Mouse (Mus musculus) intestine, postnatal 0 days (tissue): Measurements from ENCODE around the gene Mb. TPM values are rescaled to one million over a fixed set of nuclear protein-coding genes. Genes with fewer than 3 reads are reported as not detected.

Experiments used
- ATAC-seq: fragments of 200-750 bp; cut with Nextera tagmentation; 2 replicates; pipeline ENCODE4 v1.8.0; 2017; ENCODE audit warnings: mild to moderate bottlenecking, moderate TSS enrichment, moderate library complexity
- H3K27ac ChIP-seq: fragments of 300-500 bp; sonication (generic); 2 replicates; pipeline ENCODE4 v1.5.1; 2014; ENCODE audit warnings: mild to moderate bottlenecking, low read depth, low read length, moderate library complexity
- H3K27me3 ChIP-seq: fragments of 300-500 bp; sonication (generic); replicated peaks from 2 replicates; pipeline ENCODE4 v1.6.1; 2014; ENCODE audit warnings: low read length, mixed read lengths; ENCODE audit not compliant: control insufficient read depth, insufficient read depth
- H3K36me3 ChIP-seq: fragments of 300-500 bp; sonication (generic); 2 replicates; pipeline ENCODE4 v1.6.1; 2014; ENCODE audit warnings: mild to moderate bottlenecking, moderate library complexity; ENCODE audit not compliant: control insufficient read depth, insufficient read depth
- H3K4me1 ChIP-seq: fragments of 300-500 bp; sonication (generic); replicated peaks from 2 replicates; pipeline ENCODE4 v1.6.1; 2014; ENCODE audit warnings: antibody characterized with exemption, low read length, mixed read lengths; ENCODE audit not compliant: control insufficient read depth, insufficient read depth
- H3K4me2 ChIP-seq: fragments of 300-500 bp; sonication (generic); replicated peaks from 2 replicates; pipeline ENCODE4 v1.6.1; 2014; ENCODE audit warnings: low read depth, mild to moderate bottlenecking, moderate library complexity
- H3K4me3 ChIP-seq: fragments of 300-500 bp; sonication (generic); 2 replicates; pipeline ENCODE4 v1.5.1; 2014; ENCODE audit warnings: low read depth, low read length
- H3K9ac ChIP-seq: fragments of 300-500 bp; sonication (generic); 2 replicates; pipeline ENCODE4 v1.6.1; 2014; ENCODE audit warnings: mild to moderate bottlenecking, low read depth, low read length
- H3K9me3 ChIP-seq: fragments of 300-500 bp; sonication (generic); 2 replicates; pipeline ENCODE4 v1.6.1; 2016; ENCODE audit warnings: mixed run types; ENCODE audit not compliant: control insufficient read depth
- CTCF ChIP-seq: sonication (generic); IDR thresholded peaks from 2 replicates; pipeline ENCODE4 v1.5.1; 2016; ENCODE audit warnings: low read depth, mild to moderate bottlenecking, control low read depth, antibody characterized with exemption, moderate library complexity
- WGBS: fragments of 180-500 bp; shearing (Covaris S2); extraction: QIAGEN DNeasy Blood & Tissue Kit; methylation state at CpG from one replicate; pipeline ENCODE4 v1.1.7; 2014; 5-methylcytosine and 5-hydroxymethylcytosine counted together
- polyA plus RNA-seq: library from polyadenylated mRNA; unstranded; fragments of >200 nt; fragmentation: Nextera tagmentation; extraction: Ambion mirVana; gene quantifications from 2 replicates; pipeline ENCODE4 v1.2.1, GENCODE M21; 2015

Gene Mb
- polyA plus RNA-seq, 1 experiment from 2014 or later, result 0.16 TPM

GRCm38 (mm10) chr15:76973855-76974651 lies 76.4 kb downstream of the Mb start:
- peak overlapping the region; percentile 63 for H3K9ac ChIP-seq
- 0 out of 2 replicates have a peak, but pooled peaks cover 3% of the 10 kb centered on the region for H3K4me1 ChIP-seq
- TF ChIP-seq CTCF, result peak; percentile 75
- H3K27me3 ChIP-seq, result no peaks in the 10 kb centered on the region
- no peaks in the 10 kb centered on the region for H3K9me3 ChIP-seq
- peak overlapping the region; percentile 46 for H3K27ac ChIP-seq
- ATAC-seq, result peak; percentile 69
- H3K36me3 ChIP-seq, result no peaks in the 10 kb centered on the region
- H3K4me2 ChIP-seq, result peak overlapping the region; percentile 90
- 4% methylated on average over 30 of the region's 31 CpGs for WGBS
- peak overlapping the region; percentile 48 for H3K4me3 ChIP-seq

- no peaks in the 10 kb centered on the region for H3K27me3 ChIP-seq
- no peaks in the 10 kb centered on the region for H3K36me3 ChIP-seq
- peak overlapping the region; percentile 90 for H3K4me2 ChIP-seq
- peak overlapping the region; percentile 48 for H3K4me3 ChIP-seq
- H3K4me1 ChIP-seq, result 0 out of 2 replicates have a peak, but pooled peaks cover 3% of the 10 kb centered on the region
- no peak overlapping the region for H3K27ac ChIP-seq
- H3K9ac ChIP-seq, result no peak overlapping the region
- 0 out of 2 replicates have a peak, but pooled peaks have one; percentile 15 for ATAC-seq
- WGBS, result 28% methylated on average over 8 of the region's 8 CpGs
- no peak for TF ChIP-seq CTCF
- no peaks in the 10 kb centered on the region for H3K9me3 ChIP-seq
Measured at GRCm38 (mm10) chr15:76973272-76973854, 77.1 kb downstream of the Mb start.

- 0 out of 2 replicates have a peak, but pooled peaks cover 3% of the 10 kb centered on the region for H3K4me1 ChIP-seq
- 85% methylated on average over 4 of the region's 4 CpGs for whole genome bisulfite sequencing
- no peaks in the 10 kb centered on the region for H3K9me3 ChIP-seq
- no peak overlapping the region for H3K4me3 ChIP-seq
- H3K27me3 ChIP-seq, result no peaks in the 10 kb centered on the region
- no peak overlapping the region for H3K4me2 ChIP-seq
- H3K9ac ChIP-seq, result no peak overlapping the region
- no peak overlapping the region for H3K27ac ChIP-seq
- no peaks in the 10 kb centered on the region for H3K36me3 ChIP-seq
- ATAC-seq, result no peak
- no peak for TF ChIP-seq CTCF
Measured at GRCm38 (mm10) chr15:76972661-76973060, 77.8 kb downstream of the Mb start.

Other genes with a start within 250 kb of the Mb start
- gene Zfp251, start 179.2 kb downstream of the Mb start, polyA plus RNA-seq, result 5.0 and 5.6 TPM in 2 replicates
- 2.9 and 3.3 TPM in 2 replicates for gene Zfp7, start 171.4 kb downstream of the Mb start, polyA plus RNA-seq
- 0.20 TPM in 1 of 2 replicates, not detected in the other for gene Gm49527, start 171.3 kb downstream of the Mb start, polyA plus RNA-seq
- 1.9 and 2.2 TPM in 2 replicates for gene Zfp647, start 125.2 kb downstream of the Mb start, polyA plus RNA-seq
- 37.1 and 37.8 TPM in 2 replicates for gene 1110038F14Rik, start 102.2 kb downstream of the Mb start, polyA plus RNA-seq
- 0.67 and 1.3 TPM in 2 replicates for gene Apol6, start 5.9 kb downstream of the Mb start, polyA plus RNA-seq